Mouse (Mus musculus): ENCODE data around the gene Ddr2. TPM values are rescaled to one million over a fixed set of nuclear protein-coding genes. Genes with fewer than 3 reads are reported as not detected.

Gene Ddr2
- polyA plus RNA-seq (2014; fragmentation: Illumina TruSeq; extraction: RNeasy Lipid Tissue Mini Kit (QIAGEN cat#74804); ENCODE audit: insufficient read depth, low read depth, low replicate concordance) = 14.6 TPM

GRCm38 (mm10) chr1:170110516-170111332 lies at the start of gene Ddr2:
Gene Ddr2, minus strand, starts transcription at chr1:170110762.

GRCm38 (mm10) chr1:169968792-169969515 lies 141.6 kb downstream of the Ddr2 start, which contains the start of gene Hsd17b7:
Gene Hsd17b7, minus strand, starts transcription at chr1:169969241.

GRCm38 (mm10) chr1:169928454-169928971 lies 182.0 kb downstream of the Ddr2 start, which contains the start of gene Ccdc190:
Gene Ccdc190, plus strand, starts transcription at chr1:169928648.

Other genes starting within 250 kb of the Ddr2 start
- gene Ccdc190, start 182.1 kb downstream of the Ddr2 start, polyA plus RNA-seq (2014; fragmentation: Illumina TruSeq; extraction: RNeasy Lipid Tissue Mini Kit (QIAGEN cat#74804); ENCODE audit: insufficient read depth, low read depth, low replicate concordance) = 0.40 TPM
- gene Hsd17b7, start 141.5 kb downstream of the Ddr2 start, polyA plus RNA-seq (2014; fragmentation: Illumina TruSeq; extraction: RNeasy Lipid Tissue Mini Kit (QIAGEN cat#74804); ENCODE audit: insufficient read depth, low read depth, low replicate concordance) = 3.6 TPM
- gene Uap1, start 64.2 kb upstream of the Ddr2 start, polyA plus RNA-seq (2014; fragmentation: Illumina TruSeq; extraction: RNeasy Lipid Tissue Mini Kit (QIAGEN cat#74804); ENCODE audit: insufficient read depth, low read depth, low replicate concordance) = 37.7 TPM
- 18.7 TPM for gene Uhmk1, start 104.6 kb upstream of the Ddr2 start, polyA plus RNA-seq (2014; fragmentation: Illumina TruSeq; extraction: RNeasy Lipid Tissue Mini Kit (QIAGEN cat#74804); ENCODE audit: insufficient read depth, low read depth, low replicate concordance)
- not detected for gene Sh2d1b2, start 122.0 kb upstream of the Ddr2 start, polyA plus RNA-seq (2014; fragmentation: Illumina TruSeq; extraction: RNeasy Lipid Tissue Mini Kit (QIAGEN cat#74804); ENCODE audit: insufficient read depth, low read depth, low replicate concordance)
- 5.4 TPM for gene Sh2d1b1, start 166.6 kb upstream of the Ddr2 start, polyA plus RNA-seq (2014; fragmentation: Illumina TruSeq; extraction: RNeasy Lipid Tissue Mini Kit (QIAGEN cat#74804); ENCODE audit: insufficient read depth, low read depth, low replicate concordance)
- 3.7 TPM for gene Gm7694, start 195.6 kb upstream of the Ddr2 start, polyA plus RNA-seq (2014; fragmentation: Illumina TruSeq; extraction: RNeasy Lipid Tissue Mini Kit (QIAGEN cat#74804); ENCODE audit: insufficient read depth, low read depth, low replicate concordance)
- gene Spata46, start 198.0 kb upstream of the Ddr2 start, polyA plus RNA-seq (2014; fragmentation: Illumina TruSeq; extraction: RNeasy Lipid Tissue Mini Kit (QIAGEN cat#74804); ENCODE audit: insufficient read depth, low read depth, low replicate concordance) = not detected

Data from lung, adult 10 weeks (tissue).